Mouse (Mus musculus) hindbrain, embryonic 16.5 days (tissue): ENCODE measurements around the gene Hyou1. TPM values are rescaled to one million over a fixed set of nuclear protein-coding genes. Genes with fewer than 3 reads are reported as not detected.
A peak's percentile ranks its signal among the peaks of the same experiment; 100 is the strongest.
"Not testable (repeated sequence)": the region's sequence is repeated elsewhere in the genome, so short reads cannot be mapped to it uniquely, and the experiment has no call there.

Source experiments
- ATAC-seq: fragments of 200-750 bp; cut with Nextera tagmentation; 2 replicates; pipeline ENCODE4 v1.8.0; 2017; ENCODE audit warnings: moderate TSS enrichment, moderate library complexity
- H3K27ac ChIP-seq: fragments of 300-500 bp; sonication (generic); 2 replicates; pipeline ENCODE4 v1.5.1; 2014; ENCODE audit warnings: low read depth, mild to moderate bottlenecking, control low read depth, low read length, moderate library complexity
- H3K27me3 ChIP-seq: fragments of 300-500 bp; sonication (generic); replicated peaks from 2 replicates; pipeline ENCODE4 v1.6.1; 2014; ENCODE audit warnings: low read length; ENCODE audit not compliant: control insufficient read depth, insufficient read depth
- H3K36me3 ChIP-seq: fragments of 300-500 bp; sonication (generic); 2 replicates; pipeline ENCODE4 v1.6.1; 2014; ENCODE audit warnings: mild to moderate bottlenecking, low read length, moderate library complexity, mixed read lengths; ENCODE audit not compliant: control insufficient read depth, insufficient read depth
- H3K4me1 ChIP-seq: fragments of 300-500 bp; sonication (generic); 2 replicates; pipeline ENCODE4 v1.6.1; 2014; ENCODE audit warnings: low read depth, low read length; ENCODE audit not compliant: control insufficient read depth, insufficient read depth
- H3K4me2 ChIP-seq: fragments of 300-500 bp; sonication (generic); 2 replicates; pipeline ENCODE4 v1.6.1; 2014; ENCODE audit warnings: mild to moderate bottlenecking, low read length, control low read depth, moderate library complexity
- H3K4me3 ChIP-seq: fragments of 300-500 bp; sonication (generic); 2 replicates; pipeline ENCODE4 v1.5.1; 2014; ENCODE audit warnings: mild to moderate bottlenecking, low read length, control low read depth, moderate library complexity
- H3K9ac ChIP-seq: fragments of 300-500 bp; sonication (generic); 2 replicates; pipeline ENCODE4 v1.6.1; 2014; ENCODE audit warnings: low read depth, mild to moderate bottlenecking, control low read depth, low read length, moderate library complexity
- H3K9me3 ChIP-seq: fragments of 300-500 bp; sonication (generic); 2 replicates; pipeline ENCODE4 v1.6.1; 2014; ENCODE audit warnings: mild to moderate bottlenecking, low read length, moderate library complexity; ENCODE audit not compliant: control insufficient read depth
- WGBS: fragments of 180-500 bp; shearing (Covaris S2); extraction: QIAGEN DNeasy Blood & Tissue Kit; methylation state at CpG from one replicate; pipeline ENCODE4 v1.1.7; 2014; 5-methylcytosine and 5-hydroxymethylcytosine counted together
- polyA plus RNA-seq: library from polyadenylated mRNA; unstranded; fragments of >200 nt; fragmentation: Nextera tagmentation; extraction: Ambion mirVana; gene quantifications from 2 replicates; pipeline ENCODE4 v1.2.1, GENCODE M21; 2015

The Hyou1 gene
- polyA plus RNA-seq, 1 experiment from 2014 or later = 25.3 TPM

DNA sequence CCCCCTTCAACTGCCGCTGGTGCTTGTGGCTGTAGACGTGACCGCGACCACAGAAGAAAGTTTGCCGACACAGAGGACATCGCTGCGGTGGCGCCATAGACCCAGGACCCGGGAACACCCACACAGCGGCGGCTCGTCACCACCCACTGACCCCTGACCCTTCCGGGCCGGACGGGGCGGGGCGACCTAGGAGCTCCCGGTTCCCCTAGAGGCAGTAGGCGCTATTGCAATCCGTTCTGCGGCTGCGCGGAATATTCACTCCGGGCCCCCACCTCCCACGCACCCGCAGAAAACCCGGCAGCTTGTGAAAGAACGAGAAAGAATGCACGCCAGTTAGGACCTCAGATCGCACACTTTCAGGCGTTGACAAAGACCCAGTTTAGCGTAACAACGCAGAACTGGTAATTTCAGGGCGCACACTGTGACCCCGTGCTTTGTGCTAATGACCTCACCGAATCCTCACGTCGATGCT, 38.6 kb downstream of the Hyou1 start:
- no peaks in the 10 kb centered on the region for H3K27me3 ChIP-seq
- no peaks in the 10 kb centered on the region for H3K9me3 ChIP-seq
- WGBS = under 1% methylated on average over 38 of the region's 38 CpGs
- peak overlapping the region; percentile 84 for H3K27ac ChIP-seq
- peaks cover 10% of the 10 kb centered on the region for H3K36me3 ChIP-seq
- peak overlapping the region; percentile 89 for H3K4me3 ChIP-seq
- peak overlapping the region; percentile 92 for H3K9ac ChIP-seq
- peak overlapping the region; percentile 74 for H3K4me2 ChIP-seq
- peaks cover 9% of the 10 kb centered on the region for H3K4me1 ChIP-seq
- ATAC-seq = peak; percentile 89

DNA sequence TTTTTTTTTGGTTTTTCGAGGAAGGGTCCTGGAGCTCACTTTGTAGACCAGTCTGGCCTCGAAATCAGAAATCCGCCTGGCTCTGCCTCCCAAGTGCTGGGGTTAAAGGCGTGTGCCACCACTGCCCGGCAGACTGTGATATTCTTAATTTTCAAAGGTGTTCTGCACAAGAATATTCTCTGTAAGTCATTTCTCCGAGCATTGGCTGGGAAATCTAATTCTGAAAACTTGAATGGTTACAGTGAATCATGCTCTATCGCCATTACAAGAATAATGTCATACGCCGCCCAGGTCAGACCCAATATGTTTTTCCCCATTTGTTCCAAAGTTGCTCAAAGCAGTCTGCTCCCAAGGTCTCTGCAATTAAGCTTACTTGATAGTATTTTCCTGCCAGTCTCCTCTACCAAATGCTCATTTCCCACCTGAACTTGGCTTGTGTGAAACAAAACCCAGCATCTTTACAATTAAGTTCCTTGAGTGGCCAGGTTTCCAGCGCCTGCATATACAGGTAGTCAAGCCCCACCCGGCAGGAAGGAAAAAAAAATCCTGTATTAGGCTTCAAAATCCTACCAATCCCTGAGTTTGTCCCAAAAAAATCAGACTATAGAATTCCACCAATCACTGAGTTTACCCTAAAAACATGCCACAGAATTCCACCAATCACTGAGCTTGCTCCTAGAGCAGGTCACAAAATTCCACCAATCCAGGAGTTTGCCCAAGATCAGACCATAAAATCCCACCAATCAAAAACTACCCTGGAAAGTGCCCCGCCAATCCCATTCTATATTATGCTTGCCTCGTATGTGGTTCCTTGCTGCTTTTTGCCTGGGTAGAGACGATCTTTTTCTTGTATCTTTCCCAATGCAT, 39.5 kb downstream of the Hyou1 start, which contains the start of gene Ccdc84:
TSS of gene Ccdc84 (minus strand) at position 51 of the 867 bp plus-strand sequence.
- Histone ChIP-seq H3K27ac (peak within 1 kb of the TSS; percentile 84), H3K4me3 (peak within 1 kb of the TSS; percentile 89), H3K36me3 (peaks cover 6% of the 10 kb centered on the region; the same call in 1 of the 2 replicates), H3K9me3 (no peaks in the 10 kb centered on the region), H3K27me3 (no peaks in the 10 kb centered on the region), H3K4me2 (peak within 1 kb of the TSS; percentile 74), H3K9ac (peak within 1 kb of the TSS; percentile 92), H3K4me1 (peaks cover 9% of the 10 kb centered on the region)
- no peak for ATAC-seq
- WGBS = 77% methylated on average over 14 of the region's 14 CpGs

DNA sequence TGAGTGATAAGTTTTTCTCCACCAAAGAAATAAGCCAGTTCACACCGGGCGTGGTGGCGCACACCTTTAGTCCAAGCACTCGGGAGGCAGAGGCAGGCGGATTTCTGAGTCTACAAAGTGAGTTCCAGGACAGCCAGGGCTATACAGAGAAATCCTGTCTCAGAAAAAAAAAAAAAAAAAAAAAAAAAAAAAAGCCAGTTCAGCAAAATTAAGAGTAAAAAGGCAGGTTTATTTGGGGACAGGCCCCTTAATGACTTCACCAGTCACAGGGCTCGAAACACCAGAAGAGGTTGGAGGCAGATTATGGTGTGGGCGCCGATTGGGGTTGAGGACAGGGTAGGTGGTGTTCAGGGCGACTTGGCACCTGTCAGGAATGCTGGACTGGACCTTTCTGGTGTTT, 40.4 kb downstream of the Hyou1 start:
- not testable (repeated sequence) for H3K4me3 ChIP-seq, H3K4me2 ChIP-seq, H3K36me3 ChIP-seq, H3K27ac ChIP-seq, H3K27me3 ChIP-seq, H3K4me1 ChIP-seq, H3K9ac ChIP-seq, H3K9me3 ChIP-seq, ATAC-seq
- WGBS = 96% methylated on average over 9 of the region's 9 CpGs

DNA sequence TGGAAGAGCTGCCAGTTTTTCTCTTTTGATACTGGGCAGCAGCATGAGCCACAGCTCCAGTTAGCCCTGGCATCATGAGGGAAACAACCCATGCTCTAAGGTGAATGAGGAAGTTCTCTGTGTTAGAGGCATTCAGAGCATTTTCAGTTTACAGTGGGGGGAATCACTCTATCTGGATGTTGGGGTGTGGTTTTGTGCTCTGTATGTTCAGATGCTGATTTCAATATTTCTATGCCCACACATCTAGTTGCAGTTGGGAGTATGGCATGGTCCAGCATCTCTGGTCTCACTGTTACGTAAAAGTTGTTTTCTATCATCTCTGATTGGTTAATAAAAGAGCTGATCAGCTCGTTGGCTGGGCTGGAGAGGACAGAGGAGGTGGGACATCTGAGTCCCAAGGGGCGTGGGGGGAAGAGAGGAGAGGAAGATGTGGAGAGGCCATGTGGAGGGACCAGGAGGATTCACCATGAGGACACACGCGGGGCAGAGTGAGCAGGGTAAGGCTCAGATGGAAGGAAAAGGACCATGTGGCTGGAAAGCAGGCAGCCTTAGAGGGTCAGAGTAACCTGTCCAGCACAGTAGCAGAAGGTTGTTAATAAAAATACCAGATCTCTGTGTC, 41.1 kb downstream of the Hyou1 start:
- 76% methylated on average over 5 of the region's 5 CpGs for WGBS
- H3K36me3 ChIP-seq = no peaks in the 10 kb centered on the region

DNA sequence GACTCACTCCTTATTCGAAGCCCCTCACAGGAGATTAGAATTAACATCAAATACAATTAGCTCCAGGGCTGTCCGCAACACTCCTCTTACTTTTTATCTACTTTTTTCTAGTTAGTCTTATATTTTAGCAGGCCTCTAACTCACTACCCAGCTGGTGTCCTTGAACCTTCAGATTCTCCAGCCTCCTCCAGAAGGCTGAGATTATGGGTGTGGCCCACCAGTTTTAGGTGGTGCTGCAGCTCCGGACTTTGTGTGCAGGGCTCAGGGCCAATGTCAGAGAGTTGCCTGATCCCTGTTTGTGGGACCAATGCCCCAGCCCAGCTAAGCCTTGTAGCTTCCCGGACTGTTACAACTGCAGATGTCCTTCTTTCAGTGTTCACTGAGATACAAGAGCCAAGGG, 44.3 kb downstream of the Hyou1 start:
- Histone ChIP-seq H3K4me3 (no peak overlapping the region), H3K9ac (no peak overlapping the region), H3K4me1 (no peaks in the 10 kb centered on the region; the same call in 1 of the 2 replicates), H3K36me3 (no peaks in the 10 kb centered on the region), H3K4me2 (no peak overlapping the region), H3K9me3 (no peaks in the 10 kb centered on the region), H3K27me3 (no peaks in the 10 kb centered on the region), H3K27ac (no peak overlapping the region)
- 91% methylated on average over 4 of the region's 4 CpGs for WGBS
- ATAC-seq = no peak

More for the DNA sequence above, 41.1 kb downstream of the Hyou1 start:
- Histone ChIP-seq H3K9ac (no peak overlapping the region), H3K4me3 (no peak overlapping the region), H3K4me2 (no peak overlapping the region), H3K27ac (no peak overlapping the region), H3K9me3 (no peaks in the 10 kb centered on the region), H3K27me3 (no peaks in the 10 kb centered on the region), H3K4me1 (peaks cover 9% of the 10 kb centered on the region)
- no peak for ATAC-seq

DNA sequence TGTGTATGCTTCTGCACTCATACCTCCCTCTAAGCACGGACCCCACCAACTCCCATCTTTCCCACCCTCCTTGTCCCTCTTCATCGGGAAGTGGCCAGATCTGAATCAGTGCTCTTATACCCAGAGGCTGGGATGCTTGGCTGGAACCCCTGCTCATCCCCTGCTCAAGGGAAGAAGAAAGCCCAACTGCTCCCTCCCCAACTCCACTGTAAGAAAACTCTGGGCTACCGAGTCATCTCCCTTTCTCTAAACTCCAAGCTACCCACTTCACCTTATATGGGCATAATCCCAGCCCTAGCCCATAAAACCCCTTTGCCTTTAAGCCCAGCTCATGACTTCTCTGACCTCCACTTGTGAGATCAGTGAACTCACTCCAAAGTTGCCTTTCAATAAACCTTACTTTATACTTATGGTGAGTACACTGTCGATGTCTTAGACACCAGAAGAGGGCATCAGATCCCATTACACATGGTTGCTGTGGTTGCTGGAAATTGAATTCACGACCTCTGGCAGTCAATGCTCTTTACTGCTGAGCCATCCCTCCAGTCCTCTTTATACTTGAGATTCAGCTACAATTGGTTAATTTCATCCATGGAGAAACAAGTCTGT, 53.4 kb downstream of the Hyou1 start:
- no peak for ATAC-seq
- 65% methylated on average over 5 of the region's 5 CpGs for WGBS
- no peaks in the 10 kb centered on the region for H3K9me3 ChIP-seq

DNA sequence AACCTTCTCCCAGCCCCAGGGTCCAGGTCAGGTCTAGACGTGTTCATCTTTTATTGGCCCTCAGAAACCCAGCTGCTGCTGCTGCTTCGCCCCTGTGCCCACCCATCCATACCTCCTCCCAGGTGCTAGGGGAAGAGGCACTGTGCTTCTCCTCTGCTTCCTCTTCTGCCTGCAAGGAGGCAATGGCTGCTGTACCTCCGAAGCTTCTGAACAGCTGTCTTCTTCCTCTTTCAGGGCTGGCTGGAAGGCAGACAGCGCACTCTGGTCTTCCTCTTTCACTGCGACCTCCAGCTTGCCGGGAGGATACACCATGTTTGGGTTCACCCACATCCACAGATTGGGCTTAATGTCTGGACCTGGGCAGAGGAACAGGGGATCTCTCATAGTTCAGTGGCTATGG, 56.5 kb downstream of the Hyou1 start:
- Histone ChIP-seq H3K9ac (no peak overlapping the region), H3K27me3 (no peaks in the 10 kb centered on the region), H3K4me3 (no peak overlapping the region), H3K27ac (no peak overlapping the region), H3K4me2 (no peak overlapping the region), H3K4me1 (no peaks in the 10 kb centered on the region), H3K9me3 (no peaks in the 10 kb centered on the region), H3K36me3 (no peaks in the 10 kb centered on the region)
- WGBS = 86% methylated on average over 6 of the region's 6 CpGs
- no peak for ATAC-seq

More for the DNA sequence above, 53.4 kb downstream of the Hyou1 start:
- H3K27me3 ChIP-seq = no peaks in the 10 kb centered on the region
- no peak overlapping the region for H3K4me2 ChIP-seq
- no peak overlapping the region for H3K27ac ChIP-seq
- no peak overlapping the region for H3K9ac ChIP-seq
- no peaks in the 10 kb centered on the region for H3K36me3 ChIP-seq
- H3K4me1 ChIP-seq = no peaks in the 10 kb centered on the region
- no peak overlapping the region for H3K4me3 ChIP-seq

DNA sequence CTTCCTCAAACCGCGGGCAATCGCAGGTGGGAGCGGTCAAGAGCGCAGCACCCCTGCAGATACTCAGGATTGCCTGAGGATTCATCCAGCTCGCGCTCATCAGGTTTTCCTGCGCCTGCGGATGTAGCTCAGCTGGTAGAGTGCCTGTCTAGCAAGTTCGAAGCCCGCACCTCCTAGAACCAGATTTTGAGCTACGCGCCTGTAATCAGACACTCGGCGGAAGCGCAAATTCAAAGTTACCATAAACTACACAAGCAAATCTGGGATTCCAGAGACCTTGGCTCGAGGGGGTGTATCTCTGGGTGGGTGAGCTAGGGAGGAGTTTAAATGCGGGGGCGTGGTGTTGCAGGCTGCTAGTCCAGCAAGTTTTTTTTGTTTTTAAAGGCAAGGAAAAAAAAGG, 61.7 kb downstream of the Hyou1 start, which contains the start of gene Foxr1:
TSS of gene Foxr1 (minus strand) at position 176 of the 400 bp plus-strand sequence.
- H3K4me1 ChIP-seq = no peaks in the 10 kb centered on the region
- WGBS = 78% methylated on average over 19 of the region's 19 CpGs
- no peak for ATAC-seq
- H3K27ac ChIP-seq = no peak within 1 kb of the TSS
- H3K9me3 ChIP-seq = no peaks in the 10 kb centered on the region
- no peak within 1 kb of the TSS for H3K4me3 ChIP-seq
- H3K4me2 ChIP-seq = no peak within 1 kb of the TSS
- H3K9ac ChIP-seq = no peak within 1 kb of the TSS
- no peaks in the 10 kb centered on the region for H3K36me3 ChIP-seq
- no peaks in the 10 kb centered on the region for H3K27me3 ChIP-seq
